Mouse (Mus musculus): ENCODE data around the gene Upf2. TPM values are rescaled to one million over a fixed set of nuclear protein-coding genes. Genes with fewer than 3 reads are reported as not detected.
A peak's percentile ranks its signal among the peaks of the same experiment; 100 is the strongest.
"Not testable (repeated sequence)": the region's sequence is repeated elsewhere in the genome, so short reads cannot be mapped to it uniquely, and the experiment has no call there.

The Upf2 gene
- total RNA-seq, 2 experiments from 2014 or later = 26.5 to 27.2 TPM

GRCm38 (mm10) chr2:6083696-6084095, 132.4 kb downstream of the Upf2 start:
- TF ChIP-seq CTCF (IDR thresholded peaks at IDR 0.05) = no peak
- H3K4me3 ChIP-seq = no peak overlapping the region
- H3K27ac ChIP-seq = no peak overlapping the region
- intact Hi-C loops (cut with DNase I) = no loop called here
- no peak for DNase-seq

- peak overlapping the region; percentile 51 for H3K27ac ChIP-seq
- DNase-seq = no peak
- TF ChIP-seq CTCF (IDR thresholded peaks at IDR 0.05) = no peak
- intact Hi-C loops (cut with DNase I) = no loop called here
- no peak overlapping the region for H3K4me3 ChIP-seq
These were observed 134.6 kb downstream of the Upf2 start for GRCm38 (mm10) chr2:6085622-6086530.

- peak overlapping the region; percentile 51 for H3K27ac ChIP-seq
- intact Hi-C loops (cut with DNase I) = no loop called here
- DNase-seq = peak; percentile 81
- no peak overlapping the region for H3K4me3 ChIP-seq
- TF ChIP-seq CTCF (IDR thresholded peaks at IDR 0.05) = no peak
These were observed 135.9 kb downstream of the Upf2 start for GRCm38 (mm10) chr2:6087151-6087550.

- DNase-seq; H3K27ac ChIP-seq; H3K4me3 ChIP-seq; intact Hi-C loops (cut with DNase I): not testable (repeated sequence)
These were observed 138.7 kb downstream of the Upf2 start for GRCm38 (mm10) chr2:6089941-6090340.

- DNase-seq = no peak
- no peak overlapping the region for H3K27ac ChIP-seq
- H3K4me3 ChIP-seq = no peak overlapping the region
- intact Hi-C loops (cut with DNase I) = no loop called here
- no peak for TF ChIP-seq CTCF (IDR thresholded peaks at IDR 0.05)
These were observed 145.9 kb downstream of the Upf2 start for GRCm38 (mm10) chr2:6097113-6097716.

- H3K27ac ChIP-seq = peak overlapping the region; percentile 64
- H3K4me3 ChIP-seq = peak overlapping the region; percentile 35
- intact Hi-C loops (cut with DNase I) = no loop called here
- DNase-seq = peak; percentile 50
- TF ChIP-seq CTCF (IDR thresholded peaks at IDR 0.05) = no peak
These were observed 147.7 kb downstream of the Upf2 start for GRCm38 (mm10) chr2:6098924-6099323.

GRCm38 (mm10) chr2:6099443-6099842, 148.2 kb downstream of the Upf2 start:
- intact Hi-C loops (cut with DNase I) = no loop called here
- TF ChIP-seq CTCF (IDR thresholded peaks at IDR 0.05) = no peak
- no peak for DNase-seq
- peak overlapping the region; percentile 64; the same call in 1 of the 2 replicates for H3K27ac ChIP-seq
- H3K4me3 ChIP-seq = peak overlapping the region; percentile 35

- peak; percentile 36 for DNase-seq
- Histone ChIP-seq H3K27ac (peak overlapping the region; percentile 31; the same call in 1 of the 2 replicates), H3K4me3 (peak overlapping the region; percentile 73)
- intact Hi-C loops (cut with DNase I) = no loop called here
- TF ChIP-seq CTCF (IDR thresholded peaks at IDR 0.05) = no peak
These were observed 148.9 kb downstream of the Upf2 start for GRCm38 (mm10) chr2:6100027-6100749.

GRCm38 (mm10) chr2:6100755-6101154, 149.5 kb downstream of the Upf2 start:
- Histone ChIP-seq H3K27ac (no peak overlapping the region), H3K4me3 (peak overlapping the region; percentile 73)
- DNase-seq = no peak
- TF ChIP-seq CTCF (IDR thresholded peaks at IDR 0.05) = no peak
- intact Hi-C loops (cut with DNase I) = no loop called here

- intact Hi-C loops (cut with DNase I) = no loop called here
These were observed 154.2 kb downstream of the Upf2 start for GRCm38 (mm10) chr2:6105437-6105836.

More at GRCm38 (mm10) chr2:6105437-6105836, 154.2 kb downstream of the Upf2 start:
- no peak for TF ChIP-seq CTCF (IDR thresholded peaks at IDR 0.05)
- Histone ChIP-seq H3K4me3 (no peak overlapping the region), H3K27ac (no peak overlapping the region)
- DNase-seq = no peak

Other genes with a start within 250 kb of the Upf2 start
- gene Camk1d, start 237.0 kb upstream of the Upf2 start, total RNA-seq (2021) = 1 to 10 TPM; 1.6 TPM
- gene Nudt5, start 106.5 kb upstream of the Upf2 start, total RNA-seq (2021) = 1 to 10 TPM; 2.6 to 5.1 TPM
- 10 to 100 TPM; 79.2 to 89.7 TPM for gene Cdc123, start 106.3 kb upstream of the Upf2 start, total RNA-seq (2021)
- not detected for gene Gm13199, start 88.5 kb upstream of the Upf2 start, total RNA-seq (2021)
- gene Sec61a2, start 56.0 kb upstream of the Upf2 start, total RNA-seq (2021) = 10 to 100 TPM; 35.4 to 36.1 TPM
- 1 to 10 TPM; 2.2 to 4.3 TPM for gene Dhtkd1, start 8.7 kb upstream of the Upf2 start, total RNA-seq (2021)
- 1 to 10 TPM; 1.4 to 2.1 TPM for gene Proser2, start 178.7 kb downstream of the Upf2 start, total RNA-seq (2021)